Mouse (Mus musculus) intestine, embryonic 14.5 days (tissue): ENCODE measurements around the gene Gnptab. TPM values are rescaled to one million over a fixed set of nuclear protein-coding genes. Genes with fewer than 3 reads are reported as not detected.

Experiments
- ATAC-seq: fragments of 200-750 bp; cut with Nextera tagmentation; replicated peaks from 2 replicates; pipeline ENCODE4 v1.8.0; 2017; ENCODE audit warnings: low read depth, moderate number of reproducible peaks, moderate TSS enrichment, moderate library complexity; ENCODE audit not compliant: low FRiP score, low TSS enrichment
- DNase-seq: peaks from one replicate; pipeline ENCODE4 v3.0.0-alpha.2; 2018; ENCODE audit warnings: low spot score
- H3K27ac ChIP-seq: fragments of 300-500 bp; sonication (generic); 2 replicates; pipeline ENCODE4 v1.5.1; 2014; ENCODE audit warnings: low read depth, mild to moderate bottlenecking, control low read depth
- H3K27me3 ChIP-seq: fragments of 300-500 bp; sonication (generic); replicated peaks from 2 replicates; pipeline ENCODE4 v1.6.1; 2014; ENCODE audit warnings: low read length, control low read depth; ENCODE audit not compliant: control insufficient read depth, insufficient read depth
- H3K36me3 ChIP-seq: fragments of 300-500 bp; sonication (generic); 2 replicates; pipeline ENCODE4 v1.6.1; 2014; ENCODE audit warnings: low read length, control low read depth; ENCODE audit not compliant: control insufficient read depth, insufficient read depth
- H3K4me1 ChIP-seq: fragments of 300-500 bp; sonication (generic); replicated peaks from 2 replicates; pipeline ENCODE4 v1.6.1; 2014; ENCODE audit warnings: low read length, control low read depth, mixed read lengths; ENCODE audit not compliant: control insufficient read depth, insufficient read depth
- H3K4me2 ChIP-seq: fragments of 300-500 bp; sonication (generic); 2 replicates; pipeline ENCODE4 v1.6.1; 2014; ENCODE audit warnings: low read length
- H3K4me3 ChIP-seq: fragments of 300-500 bp; sonication (generic); 2 replicates; pipeline ENCODE4 v1.5.1; 2014; ENCODE audit warnings: low read depth, low read length, control low read depth, mixed read lengths
- H3K9ac ChIP-seq: fragments of 300-500 bp; sonication (generic); 2 replicates; pipeline ENCODE4 v1.6.1; 2014; ENCODE audit warnings: mild to moderate bottlenecking, low read length
- H3K9me3 ChIP-seq: fragments of 300-500 bp; sonication (generic); 2 replicates; pipeline ENCODE4 v1.6.1; 2016; ENCODE audit warnings: low read length, control low read depth; ENCODE audit not compliant: control insufficient read depth
- WGBS: fragments of 180-500 bp; shearing (Covaris S2); extraction: QIAGEN DNeasy Blood & Tissue Kit; methylation state at CpG from one replicate; pipeline ENCODE4 v1.1.7; 2014; 5-methylcytosine and 5-hydroxymethylcytosine counted together
- polyA plus RNA-seq: library from polyadenylated mRNA; unstranded; fragments of >200 nt; fragmentation: Nextera tagmentation; extraction: Ambion mirVana; gene quantifications from 2 replicates; pipeline ENCODE4 v1.2.1, GENCODE M21; 2014

The Gnptab gene
- polyA plus RNA-seq, 1 experiment from 2014 or later = 14.0 TPM

DNA sequence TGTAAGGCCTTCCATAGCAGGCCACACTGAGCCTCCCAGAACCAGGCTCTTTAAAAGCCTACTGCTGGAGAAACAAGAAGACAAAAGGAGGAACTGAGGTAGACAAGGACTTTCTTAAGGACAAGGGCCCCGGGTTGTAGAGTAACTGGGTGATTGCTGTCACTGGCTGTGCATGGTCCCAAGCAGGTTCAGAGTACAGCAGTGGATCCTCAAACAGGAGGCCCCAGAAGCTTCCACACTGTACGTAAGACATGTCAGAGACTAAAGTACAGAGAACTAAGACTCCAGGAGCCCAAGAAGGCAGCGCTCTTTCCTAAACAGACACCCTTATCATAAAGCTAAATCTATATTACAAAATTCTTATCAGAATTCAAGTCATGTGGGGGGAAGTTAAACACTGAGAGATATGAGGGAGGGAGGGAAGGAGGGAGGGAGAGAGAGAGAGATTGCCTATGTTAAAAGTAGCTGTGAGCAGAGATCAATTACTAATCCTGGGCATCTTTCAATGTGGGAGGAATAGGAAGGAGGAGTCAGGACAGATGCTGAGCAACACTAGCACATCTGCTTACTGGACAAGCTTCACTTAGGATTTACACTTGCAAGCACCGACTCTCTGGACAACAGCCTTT is 116.1 kb downstream of the Gnptab start:
- ATAC-seq (no peak), DNase-seq (no peak)
- no peaks in the 10 kb centered on the region for H3K27me3 ChIP-seq
- no peaks in the 10 kb centered on the region for H3K9me3 ChIP-seq
- 0 out of 2 replicates have a peak, but pooled peaks cover 3% of the 10 kb centered on the region for H3K4me1 ChIP-seq
- 76% methylated on average over 4 of the region's 4 CpGs for WGBS
- no peak overlapping the region for H3K27ac ChIP-seq
- H3K9ac ChIP-seq = no peak overlapping the region
- no peak overlapping the region for H3K4me2 ChIP-seq
- no peak overlapping the region for H3K4me3 ChIP-seq
- no peaks in the 10 kb centered on the region for H3K36me3 ChIP-seq

Other genes starting within 250 kb of the Gnptab start
- 12.8 and 15.9 TPM in 2 replicates for gene Parpbp, start 232.2 kb upstream of the Gnptab start, polyA plus RNA-seq
- gene Nup37, start 232.1 kb upstream of the Gnptab start, polyA plus RNA-seq = 95.1 and 101 TPM in 2 replicates
- 65.7 and 72.8 TPM in 2 replicates for gene Washc3, start 178.0 kb upstream of the Gnptab start, polyA plus RNA-seq
- 3.1 and 3.6 TPM in 2 replicates for gene Dram1, start 52 bp upstream of the Gnptab start, polyA plus RNA-seq
- 0.23 TPM in 1 of 2 replicates, not detected in the other for gene Sycp3, start 80.4 kb downstream of the Gnptab start, polyA plus RNA-seq
- gene Chpt1, start 124.9 kb downstream of the Gnptab start, polyA plus RNA-seq = 21.2 and 37.9 TPM in 2 replicates
- 1.7 and 2.1 TPM in 2 replicates for gene Mybpc1, start 226.0 kb downstream of the Gnptab start, polyA plus RNA-seq